Mouse (Mus musculus) retina, embryonic 14.5 days (tissue): ENCODE measurements around the gene Rfx2.

Experiments
- DNase-seq: peaks from one replicate; pipeline ENCODE4 v3.0.0-alpha.2; 2015; ENCODE audit warnings: low spot score

Gene Rfx2

DNA sequence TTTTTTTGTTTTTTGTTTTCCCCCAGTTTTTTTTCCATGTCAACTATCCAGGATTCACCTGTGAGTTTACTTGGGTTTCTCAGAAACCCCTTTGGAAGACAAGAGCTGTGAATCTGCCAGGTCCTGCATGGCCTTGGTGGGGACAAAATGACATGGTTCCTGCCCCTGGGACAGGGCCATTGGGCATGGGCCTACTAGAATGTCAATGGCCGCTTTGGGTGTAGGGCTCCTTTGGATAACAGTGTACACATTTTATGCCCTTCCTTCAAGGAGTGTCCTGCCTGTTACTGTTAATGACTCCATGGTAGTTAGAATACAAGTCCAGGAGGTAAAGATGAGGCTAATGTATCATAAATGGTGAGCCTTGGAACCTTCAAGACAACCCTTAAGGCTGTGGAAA lies 2.1 kb upstream of the Rfx2 start:
- DNase-seq, result no peak

DNA sequence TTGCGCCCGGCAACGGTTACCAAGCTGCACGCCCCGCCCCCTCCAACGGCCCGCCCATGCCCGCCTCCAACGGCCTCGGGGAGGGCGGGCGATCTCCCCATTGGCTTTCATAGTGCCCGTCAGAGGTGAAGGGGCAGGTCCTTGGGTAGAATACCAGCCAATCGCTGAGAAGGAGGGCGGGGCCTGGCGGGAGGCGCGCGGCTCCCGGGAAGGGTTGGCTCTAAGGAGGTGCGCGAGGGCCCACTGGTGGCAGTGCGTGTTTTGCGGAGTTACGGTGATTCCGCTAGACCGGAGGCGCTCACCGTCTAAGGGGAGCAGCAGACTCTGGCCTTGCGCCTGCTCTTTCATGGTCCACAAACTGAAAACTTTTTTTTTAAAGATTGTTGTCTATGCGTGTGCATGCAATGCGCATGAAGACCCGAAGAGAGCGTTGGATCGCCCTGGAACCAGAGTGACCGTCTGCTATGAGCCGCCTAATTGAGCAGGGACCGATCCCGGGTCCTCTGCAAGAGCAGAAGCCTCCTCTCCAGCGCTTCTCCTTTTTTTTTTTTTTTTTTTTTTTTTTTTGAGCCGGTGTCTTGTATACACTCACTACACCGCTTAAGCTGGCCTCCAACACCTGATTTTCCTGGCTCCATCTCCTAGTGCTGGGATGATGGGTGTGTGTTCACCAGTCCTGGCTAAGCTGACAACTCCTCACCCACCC lies 451 bp upstream of the Rfx2 start:
- DNase-seq, result peak; percentile 98

DNA sequence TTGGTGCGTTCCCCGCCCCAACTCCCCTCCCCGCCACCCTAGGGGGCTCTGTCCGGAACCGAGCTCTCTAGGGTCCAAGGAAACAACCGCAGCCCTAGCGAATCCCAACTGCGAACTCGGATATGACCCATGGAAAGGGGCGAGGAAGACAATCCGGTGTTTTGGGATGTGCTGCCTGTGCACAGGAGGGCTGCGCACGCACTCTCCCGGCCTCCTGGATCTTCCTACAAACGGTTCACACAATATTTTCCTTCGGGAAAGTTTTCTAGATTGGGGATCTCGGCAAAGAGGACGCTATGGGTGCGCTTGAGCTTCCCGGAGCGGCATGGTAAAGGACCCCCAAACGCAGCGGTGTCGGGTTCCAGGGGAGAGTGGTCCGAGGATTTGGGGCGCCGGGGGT lies 1.0 kb downstream of the Rfx2 start:
- peak; percentile 47 for DNase-seq

DNA sequence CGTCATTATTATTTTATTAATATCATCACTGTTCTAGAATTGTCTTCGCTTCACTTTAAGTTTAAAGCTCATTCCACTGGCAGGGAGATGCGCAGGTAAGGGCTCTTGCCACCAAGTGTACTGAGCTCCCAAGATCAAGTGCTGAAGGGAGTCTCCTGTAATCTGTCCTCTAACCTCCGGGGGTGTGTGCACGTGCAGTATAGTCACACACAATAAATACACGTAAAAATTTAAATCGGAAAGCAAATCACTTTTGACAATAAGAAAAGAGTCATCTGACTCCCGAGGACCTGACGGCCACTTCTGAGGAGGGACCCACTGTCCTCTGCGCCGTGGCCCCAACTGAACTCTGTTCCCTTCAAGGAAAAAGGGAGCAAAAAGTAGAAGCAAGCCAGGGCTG lies 1.6 kb downstream of the Rfx2 start:
- DNase-seq, result no peak

DNA sequence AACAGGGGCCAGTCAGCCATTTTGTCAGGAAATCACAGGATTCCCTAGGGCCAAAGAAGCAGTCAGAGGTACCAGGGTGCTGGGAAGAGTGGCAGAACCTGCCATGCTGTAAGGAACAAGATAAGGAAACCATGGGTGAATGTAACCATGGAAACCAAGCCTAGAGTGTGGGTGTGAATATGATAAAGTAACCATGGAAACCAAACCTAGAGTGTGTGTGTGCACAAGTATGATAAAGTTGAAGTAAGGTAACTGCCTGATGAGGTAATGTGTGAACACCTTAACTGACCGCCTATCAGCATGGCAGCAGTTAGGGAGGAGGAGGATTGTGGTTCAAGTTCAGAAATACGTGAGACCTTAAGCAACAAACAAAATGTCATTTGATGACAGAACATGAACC lies 4.1 kb downstream of the Rfx2 start:
- DNase-seq, result no peak

DNA sequence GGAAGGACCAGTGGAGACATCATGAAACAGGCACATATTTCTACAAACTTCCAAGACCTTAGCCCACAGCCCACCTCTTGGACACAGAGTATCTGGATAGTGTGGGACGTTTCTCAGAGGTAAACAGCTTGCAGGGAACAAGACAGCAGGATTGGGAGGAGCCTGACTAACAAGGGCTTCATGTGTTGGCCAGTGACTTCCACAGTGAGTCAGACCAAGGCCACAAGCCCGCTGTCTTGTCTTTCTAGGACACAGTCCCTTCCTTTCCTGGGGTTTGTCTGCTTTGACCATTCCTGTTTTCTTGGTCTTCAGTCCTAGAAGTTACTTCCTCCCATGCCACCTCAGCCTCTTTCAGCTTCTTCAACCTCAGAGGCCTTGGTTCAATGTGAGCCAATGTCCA lies 7.5 kb downstream of the Rfx2 start:
- DNase-seq, result no peak

DNA sequence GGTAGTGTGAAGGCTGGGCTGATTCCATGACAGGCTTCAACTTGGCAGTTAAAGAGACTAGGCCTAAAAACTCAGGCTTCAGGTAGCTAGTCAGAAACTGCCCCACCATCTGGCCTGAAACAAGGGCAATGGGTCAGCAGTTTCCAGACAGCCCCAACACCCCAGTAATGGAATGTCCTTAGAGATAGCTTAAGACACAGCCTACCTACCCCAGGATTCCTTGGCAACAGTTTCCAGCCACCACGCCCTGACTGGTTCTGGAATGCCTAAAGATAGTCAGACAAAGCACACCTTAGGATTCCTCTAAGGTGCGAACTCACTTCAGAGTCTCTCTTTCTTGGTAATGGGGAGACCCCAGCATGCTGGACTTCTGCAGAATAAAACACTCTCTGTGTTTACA lies 8.4 kb downstream of the Rfx2 start:
- no peak for DNase-seq

DNA sequence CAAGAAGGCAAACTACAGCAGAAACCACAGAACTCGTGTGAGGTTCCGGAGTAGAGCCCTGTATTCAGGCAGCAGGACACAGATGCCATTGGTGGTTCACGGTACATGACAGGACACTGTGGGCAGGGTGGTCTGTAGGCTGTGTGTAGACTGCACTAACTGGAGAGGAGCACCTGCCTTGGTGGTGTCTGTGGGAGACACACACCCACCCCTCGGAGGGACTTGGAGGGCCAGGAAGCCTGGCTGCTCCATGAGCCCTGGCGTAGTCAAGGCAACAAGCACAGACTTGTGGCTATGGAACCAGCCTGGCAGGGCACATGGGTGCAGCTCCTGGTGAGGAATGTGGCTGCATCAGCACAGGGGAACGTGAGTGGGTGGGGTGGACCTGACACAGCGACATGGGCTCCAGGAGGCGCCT lies 11.1 kb downstream of the Rfx2 start:
- DNase-seq, result no peak

DNA sequence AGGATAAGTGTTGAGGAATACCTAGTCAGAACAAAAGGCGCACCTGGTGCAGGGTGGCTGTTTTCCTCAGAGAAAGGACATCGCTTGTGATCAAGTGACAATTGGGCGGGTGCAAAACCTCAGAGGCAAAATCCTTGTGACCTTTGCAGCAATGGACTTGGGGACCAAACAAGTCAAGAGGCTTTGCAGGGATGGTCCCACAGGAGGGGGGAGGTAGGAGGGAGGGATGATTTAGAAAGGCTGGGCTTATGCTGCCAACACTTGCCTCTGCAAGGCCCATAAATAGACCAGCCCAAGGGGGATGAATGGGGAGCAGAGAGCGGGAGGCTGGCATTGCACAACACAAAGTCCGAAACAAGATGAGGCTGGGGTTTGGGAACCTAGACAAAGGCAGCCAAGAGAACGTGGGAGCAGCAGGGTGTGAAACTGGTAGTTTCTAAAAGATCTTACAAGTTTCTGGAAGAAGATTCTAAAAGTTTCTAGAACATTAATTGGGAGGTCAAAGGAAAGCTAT lies 11.7 kb downstream of the Rfx2 start:
- DNase-seq, result no peak

DNA sequence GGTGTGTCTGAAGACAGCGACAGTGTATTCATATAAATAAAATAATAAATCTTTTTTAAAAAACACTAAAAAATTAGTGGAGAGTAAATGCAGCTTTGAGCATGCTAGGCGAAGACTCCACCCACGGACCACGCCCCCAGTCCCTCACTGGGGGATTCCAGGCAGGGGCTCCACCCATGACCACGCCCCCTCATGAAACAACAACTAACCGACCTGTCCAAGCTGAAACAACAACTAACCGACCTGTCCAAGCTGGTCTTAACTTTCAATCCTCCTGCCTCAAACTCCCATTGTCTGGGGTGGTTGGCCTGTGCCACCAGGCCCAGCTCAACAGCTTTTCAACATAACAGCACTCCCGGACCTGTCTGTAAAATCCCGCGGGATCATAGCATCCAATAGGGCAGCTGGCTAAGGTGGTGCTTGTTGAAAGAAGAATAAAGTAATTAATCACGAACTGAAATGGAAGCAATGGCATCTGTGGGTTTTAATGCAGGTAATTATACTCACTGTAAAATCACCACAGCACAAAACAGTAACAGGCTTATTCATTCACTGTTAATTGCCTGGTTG lies 12.7 kb downstream of the Rfx2 start:
- DNase-seq, result no peak

DNA sequence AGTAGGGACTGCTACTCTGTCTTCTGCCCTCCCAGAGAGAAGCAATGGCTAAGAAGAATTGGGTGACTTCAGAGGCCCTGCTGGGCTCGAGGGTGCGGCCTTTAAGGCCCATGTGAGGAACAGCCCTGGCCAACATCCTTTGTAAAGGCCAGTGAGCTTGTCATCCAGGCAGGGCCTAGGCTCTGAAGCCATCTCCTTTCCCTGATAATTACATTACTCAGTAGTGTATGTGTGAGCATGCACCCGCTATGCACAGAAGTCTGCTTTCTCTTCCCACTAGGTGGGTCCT lies 15.8 kb downstream of the Rfx2 start:
- no peak for DNase-seq

DNA sequence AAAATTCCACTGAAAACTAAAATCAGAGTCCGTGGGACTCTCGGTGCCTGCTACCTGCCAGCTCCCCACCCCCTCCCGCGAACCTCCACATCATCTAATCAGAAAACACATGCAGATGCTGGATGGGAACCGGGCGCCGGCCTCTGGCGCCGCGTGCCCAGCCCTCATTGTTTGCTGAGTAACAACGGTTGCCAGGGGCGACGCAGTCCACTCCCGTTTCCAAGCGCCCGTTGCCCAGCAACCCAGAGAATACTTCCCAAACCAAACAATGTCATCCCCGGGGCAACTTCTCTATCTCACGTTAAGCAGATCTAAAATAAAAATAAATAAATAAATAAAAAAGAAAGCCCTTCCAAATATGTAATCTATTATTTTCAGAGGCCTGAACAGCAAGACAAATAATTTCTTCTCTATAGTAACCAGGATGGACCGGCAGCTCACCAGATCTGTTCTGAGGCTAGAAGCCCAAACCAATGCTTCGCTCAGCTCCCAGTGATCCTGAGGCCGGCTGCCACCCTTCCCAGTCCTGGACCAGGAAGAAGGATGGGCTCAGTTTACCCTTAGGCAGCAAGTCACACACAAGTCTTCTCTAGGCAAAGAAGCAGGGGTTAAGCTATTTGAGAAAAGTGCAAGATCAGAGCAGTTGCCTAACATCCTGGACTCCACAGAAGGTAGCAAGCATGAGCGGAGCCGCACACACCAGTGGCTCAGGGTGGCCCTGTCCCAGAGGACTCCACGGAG lies 16.3 kb downstream of the Rfx2 start:
- DNase-seq, result peak; percentile 94

DNA sequence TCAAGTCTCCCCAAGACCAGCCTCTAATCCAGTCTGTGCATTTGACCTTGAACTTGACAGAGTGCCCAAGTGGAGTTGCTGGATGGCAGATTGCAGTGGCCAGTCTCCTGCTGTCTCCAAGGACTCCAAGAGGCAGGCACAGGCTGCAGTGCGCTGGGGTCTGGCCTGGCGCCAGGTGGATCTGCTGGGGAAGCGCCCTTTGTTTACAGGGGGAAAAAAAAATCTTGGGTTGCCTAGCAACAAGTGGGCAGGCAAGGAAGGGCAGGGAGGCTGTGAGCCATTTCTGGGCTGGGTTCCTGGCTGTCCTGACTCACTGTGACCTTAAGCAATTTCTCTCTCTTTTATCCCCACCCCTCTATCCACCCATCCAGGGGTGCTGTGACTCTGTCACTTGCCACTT lies 20.6 kb downstream of the Rfx2 start:
- peak; percentile 85 for DNase-seq

DNA sequence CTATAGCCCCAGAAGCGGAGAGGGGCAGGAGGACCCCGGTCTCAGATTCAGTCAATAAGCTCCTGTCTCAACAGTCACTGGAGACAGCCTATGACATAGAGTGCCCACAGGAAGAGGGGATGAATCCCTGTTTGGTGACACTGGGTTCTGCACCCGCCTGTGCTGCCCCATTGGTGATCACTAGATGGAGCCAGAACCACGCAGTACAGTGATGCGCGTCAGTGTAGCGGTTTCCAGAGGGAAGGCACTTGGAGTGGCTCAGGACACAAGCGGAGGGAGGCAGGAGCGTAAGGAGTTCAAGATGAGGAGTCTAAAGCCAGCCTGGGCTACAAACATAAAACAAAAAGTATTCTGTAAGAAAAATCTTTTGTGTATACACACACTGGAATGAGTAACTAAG lies 22.3 kb downstream of the Rfx2 start:
- DNase-seq, result peak; percentile 91

DNA sequence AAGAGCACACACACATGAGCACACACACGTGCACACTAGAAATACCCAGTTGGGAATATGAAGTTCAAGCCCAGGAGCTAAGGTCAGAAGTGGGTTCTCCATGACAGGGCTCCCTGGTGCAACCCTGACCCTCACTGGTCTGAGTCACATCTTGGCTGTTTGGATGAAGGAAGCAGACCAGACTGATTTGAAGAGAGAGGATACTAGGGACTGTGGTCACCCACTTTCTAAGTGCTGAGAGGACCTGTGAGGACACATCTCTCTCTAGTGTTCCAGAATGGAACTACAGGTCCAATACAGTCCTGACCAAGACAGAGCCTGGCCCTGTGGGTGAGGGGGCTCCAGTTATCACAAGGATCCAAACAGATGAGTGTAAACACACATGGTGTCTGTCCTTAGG lies 25.0 kb downstream of the Rfx2 start:
- no peak for DNase-seq

DNA sequence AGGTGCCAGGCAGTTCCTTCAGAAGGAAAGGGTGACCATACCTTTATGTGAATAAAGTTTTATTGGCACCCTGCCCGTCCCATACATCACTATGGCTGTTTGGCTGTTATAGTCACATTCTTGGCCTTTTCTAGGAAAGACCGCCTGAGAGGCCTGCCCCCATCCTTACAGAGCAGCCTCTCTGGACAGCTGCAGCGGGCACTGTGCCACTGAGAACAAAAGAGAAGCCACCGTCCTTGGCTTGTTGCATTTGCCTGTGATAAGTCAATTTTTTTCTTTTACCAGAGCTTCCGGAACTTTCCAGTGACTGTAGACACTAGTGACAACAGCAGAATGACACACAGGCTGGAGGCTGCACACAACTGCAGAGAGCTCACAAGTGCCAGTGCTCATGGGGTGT lies 25.9 kb downstream of the Rfx2 start:
- DNase-seq, result no peak

DNA sequence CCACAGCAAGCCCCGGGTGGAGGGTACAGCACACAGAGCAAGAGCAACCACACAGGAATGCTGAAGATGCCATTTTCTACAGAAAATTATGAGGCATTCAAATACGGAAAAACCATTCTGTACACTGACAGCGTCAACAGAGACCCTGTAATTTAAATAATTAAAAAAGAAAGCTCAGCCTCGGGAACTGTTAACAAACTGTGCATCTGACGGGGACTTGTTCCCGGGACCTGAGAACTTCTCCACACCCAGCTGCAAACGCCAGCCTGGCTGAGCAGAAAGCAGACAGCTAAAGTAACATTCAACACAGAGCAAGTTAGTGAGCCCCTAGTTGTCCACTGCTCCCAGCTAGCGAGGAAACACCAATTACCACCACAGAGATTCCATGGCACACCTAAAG lies 28.7 kb downstream of the Rfx2 start:
- DNase-seq, result no peak

DNA sequence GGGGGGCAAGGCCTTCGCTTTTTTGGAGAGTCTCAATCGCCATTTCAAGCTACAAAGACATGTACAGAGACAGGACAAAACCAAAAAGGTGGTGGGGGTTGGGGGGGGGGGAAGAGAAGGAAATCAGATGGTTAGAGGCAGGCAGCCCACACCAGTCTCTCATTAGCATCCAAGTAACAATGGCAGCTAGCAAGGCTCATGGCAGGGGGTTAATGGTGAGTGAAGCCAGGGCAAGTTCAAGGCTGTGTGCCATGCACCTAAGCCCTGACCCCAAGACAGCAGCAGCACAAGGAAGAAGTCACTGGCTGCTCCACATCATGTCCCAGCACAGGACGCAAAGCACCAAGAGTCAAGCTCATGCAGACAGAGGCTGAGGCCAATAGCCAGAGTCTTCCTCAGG lies 31.5 kb downstream of the Rfx2 start:
- DNase-seq, result no peak

DNA sequence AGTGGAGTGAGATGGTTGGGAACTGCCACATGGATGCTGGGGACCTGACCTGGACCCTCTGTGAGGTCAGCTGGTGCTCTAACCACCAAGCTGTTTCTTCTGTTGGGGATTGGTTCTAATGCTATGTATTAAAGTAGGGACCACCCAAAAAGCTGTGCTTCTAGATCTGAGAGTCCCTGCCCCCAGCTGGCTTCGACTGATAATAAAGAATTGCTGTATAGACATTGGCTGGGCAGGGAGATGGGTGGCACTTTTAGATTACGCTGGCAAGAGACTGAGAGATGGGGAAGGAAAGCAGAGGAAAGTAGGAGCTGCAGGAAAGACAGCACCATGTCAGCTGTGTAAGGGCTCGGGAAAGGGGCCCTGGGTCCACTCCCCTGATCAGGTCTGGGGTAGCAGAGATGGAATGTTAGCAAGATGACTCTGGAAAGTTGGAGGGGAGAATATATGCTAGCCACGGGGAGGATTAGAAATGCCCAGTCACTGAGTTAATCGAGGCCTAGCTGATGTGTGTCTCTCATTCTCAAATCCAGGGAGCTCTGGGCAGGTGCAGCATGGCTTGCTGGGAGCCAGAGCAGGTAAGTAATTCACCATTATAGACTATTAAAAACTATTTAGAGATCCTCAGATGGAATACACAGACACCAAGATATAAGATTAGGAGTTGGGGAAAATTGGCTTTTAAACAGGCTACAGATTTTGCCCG lies 37.0 kb downstream of the Rfx2 start:
- no peak for DNase-seq

DNA sequence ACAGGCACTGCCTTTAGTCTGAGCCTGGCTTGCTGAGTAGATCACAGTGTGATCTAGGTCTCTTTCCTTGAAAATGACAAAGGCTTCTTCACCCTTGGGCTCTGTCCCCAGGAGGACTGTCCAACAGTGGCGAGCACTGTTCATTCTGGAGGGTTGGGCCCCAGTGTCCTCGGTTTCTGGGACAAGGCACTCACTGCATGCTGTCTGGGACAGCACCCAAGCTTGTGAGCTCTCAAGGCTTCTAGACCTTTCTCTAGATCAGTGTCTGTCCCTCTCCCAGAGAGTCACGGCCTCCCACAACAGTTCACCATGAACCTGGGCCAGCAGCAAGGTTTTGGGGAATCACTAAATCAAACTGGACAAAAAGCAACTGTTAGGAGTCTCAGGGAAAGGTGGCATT lies 38.2 kb downstream of the Rfx2 start:
- DNase-seq, result no peak

DNA sequence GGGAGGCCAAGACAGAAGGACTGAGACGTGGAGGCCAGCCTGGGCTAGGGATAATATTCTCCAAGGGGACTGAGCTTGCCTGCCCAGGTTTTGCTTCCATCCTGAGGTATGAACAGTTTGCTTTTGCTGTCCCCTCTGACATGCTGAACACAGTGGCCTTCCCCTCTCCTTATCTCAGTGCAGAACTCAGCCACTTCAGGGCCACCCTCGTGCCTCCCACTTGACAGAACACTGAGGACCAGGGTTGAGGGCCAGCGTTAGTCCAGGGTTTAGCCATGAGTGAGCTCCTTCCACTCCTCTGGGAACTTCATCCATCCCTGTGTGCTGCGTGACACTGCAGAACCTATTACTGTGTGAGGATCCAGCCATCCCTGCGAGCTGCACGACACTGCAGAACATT lies 41.5 kb downstream of the Rfx2 start:
- DNase-seq, result no peak

DNA sequence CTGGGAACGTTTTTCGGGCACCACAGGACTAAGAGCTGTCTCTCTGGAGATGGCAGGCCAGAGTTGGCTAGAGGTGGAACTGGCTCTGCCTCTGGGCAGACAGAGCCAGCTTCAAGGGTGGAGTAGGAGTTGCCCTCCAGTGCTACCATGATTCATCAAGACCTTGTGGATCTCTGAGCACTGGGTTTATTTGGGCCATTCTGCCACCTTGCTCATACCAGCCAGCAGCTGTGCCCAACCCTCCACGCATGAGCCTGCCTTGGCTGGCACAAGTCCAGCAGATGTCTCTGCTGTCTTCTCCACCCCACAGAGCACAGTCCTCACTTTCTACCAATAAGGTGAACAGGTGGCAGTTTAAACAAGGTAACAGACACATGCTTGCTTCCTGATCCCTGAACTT lies 41.9 kb downstream of the Rfx2 start:
- no peak for DNase-seq
